12 mouse cellular contexts compared by ENCODE assay signal in genomic region chr17:15431021-15431514, GRCm38 (mm10). TPM values are rescaled to one million over a fixed set of nuclear protein-coding genes. Genes with fewer than 3 reads are reported as not detected.
DNase-seq lines count a peak whose midpoint lies in the region; ATAC-seq lines count a peak whose summit lies in the region.
"Had no signal": no experiment of that assay in that cellular context is flagged by ENCODE, and none has a peak within 500 bp of the region (broad histone marks: within the 10 kb centered on the region; RNA-seq: fewer than 3 reads in every experiment).

No protein-coding gene starts in this region.

- DNase-seq in thymus, postnatal 0 days (ENCODE audit: low spot score) = peak; percentile 60
- no peak for DNase-seq in thymus, postnatal 25 days
- DNase-seq in cerebellum, adult 18-20 months = peak; percentile 45 to 49
- DNase-seq in adrenal gland, adult 8-10 months = no peak
- DNase-seq in heart, postnatal 14 days = no peak
- DNase-seq: embryo, embryonic 11 days had no signal

- 59% methylated on average over 5 of the region's 5 CpGs for WGBS in kidney, embryonic 16.5 days

- no peak overlapping the region for H3K27ac ChIP-seq in kidney, embryonic 16.5 days (ENCODE audit: low read length)
- H3K27ac ChIP-seq: limb, embryonic 12.5 days; stomach, embryonic 15.5 days had no signal

- H3K4me3 ChIP-seq in kidney, embryonic 16.5 days (ENCODE audit: low read length) = no peak overlapping the region
- H3K4me3 ChIP-seq: limb, embryonic 12.5 days; stomach, embryonic 15.5 days had no signal

- no peak overlapping the region for H3K9ac ChIP-seq in kidney, embryonic 16.5 days (replicated peaks; ENCODE audit: low read length)
- H3K9ac ChIP-seq: limb, embryonic 12.5 days; stomach, embryonic 15.5 days had no signal

- ATAC-seq in hematopoietic stem cell, adult 5-6 weeks (replicated peaks in 1 of 2; ENCODE audit: insufficient read depth in 1 of 2, low FRiP score in 2 of 2, low TSS enrichment in 1 of 2, low read depth in 1 of 2, poor library complexity in 2 of 2, severe bottlenecking in 2 of 2) = peak; percentile 85 to 86
- no peak for ATAC-seq in kidney, embryonic 16.5 days (ENCODE audit: low FRiP score, low TSS enrichment)

- intact Hi-C loops in heart, postnatal 14 days (cut with DNase I) = no loop called here

- no peaks in the 10 kb centered on the region for H3K27me3 ChIP-seq in kidney, embryonic 16.5 days (ENCODE audit: insufficient read depth, low read length)
- H3K27me3 ChIP-seq: limb, embryonic 12.5 days; stomach, embryonic 15.5 days had no signal

- no peak overlapping the region for H3K4me2 ChIP-seq in kidney, embryonic 16.5 days (replicated peaks; ENCODE audit: low read depth, low read length)
- H3K4me2 ChIP-seq: heart, embryonic 11.5 days; limb, embryonic 12.5 days; stomach, embryonic 15.5 days had no signal

- H3K9me3 ChIP-seq in kidney, embryonic 16.5 days (ENCODE audit: low read length) = no peaks in the 10 kb centered on the region
- H3K9me3 ChIP-seq: limb, embryonic 12.5 days; stomach, embryonic 15.5 days had no signal

- H3K4me1 ChIP-seq in kidney, embryonic 16.5 days (ENCODE audit: insufficient read depth, low read length) = no peaks in the 10 kb centered on the region
- H3K4me1 ChIP-seq: limb, embryonic 12.5 days; stomach, embryonic 15.5 days had no signal

- peaks cover 44% of the 10 kb centered on the region for H3K36me3 ChIP-seq in kidney, embryonic 16.5 days (ENCODE audit: insufficient read depth, low read length)

RNA-seq across cellular contexts. Expression of gene Fam120b, which starts 35.1 kb away (rescaled TPM):
- polyA plus RNA-seq in thymus, postnatal 0 days (2015; fragmentation: Nextera tagmentation; extraction: Ambion mirVana) = 16.2 and 17.2 TPM in 2 replicates
- 20.7 and 25.1 TPM in 2 replicates for total RNA-seq in hematopoietic stem cell, adult 5-6 weeks (2017)
- 10 to 100 TPM; 23.3 to 35.0 (median 30.0) TPM for total RNA-seq in adrenal gland, adult 8-10 months (2022)
- 31.4 and 32.4 TPM in 2 replicates for polyA plus RNA-seq in kidney, embryonic 16.5 days (2015; fragmentation: Nextera tagmentation; extraction: Ambion mirVana)
- total RNA-seq in heart, postnatal 14 days (2021) = 10 to 100 TPM; 10.9 to 11.2 TPM

RNA-seq across cellular contexts. Expression of gene Dll1, which starts 54.4 kb away (rescaled TPM):
- 4.2 and 4.7 TPM in 2 replicates for polyA plus RNA-seq in thymus, postnatal 0 days (2015; fragmentation: Nextera tagmentation; extraction: Ambion mirVana)
- 1.1 and 2.2 TPM in 2 replicates for total RNA-seq in hematopoietic stem cell, adult 5-6 weeks (2017)
- 1 to 10 TPM; 3.5 to 6.7 (median 4.5) TPM for total RNA-seq in adrenal gland, adult 8-10 months (2022)
- 34.4 and 36.9 TPM in 2 replicates for polyA plus RNA-seq in kidney, embryonic 16.5 days (2015; fragmentation: Nextera tagmentation; extraction: Ambion mirVana)
- 1 to 10 TPM; 7.9 to 9.0 TPM for total RNA-seq in heart, postnatal 14 days (2021)
- total RNA-seq: MEL had no signal

Comparison
In these comparisons a context has a peak if more than half of its experiments do, and no peak if none do; other contexts are left out.
1. DNase-seq: peak in thymus, postnatal 0 days (single experiment) and cerebellum, adult 18-20 months (2 of 2); none in thymus, postnatal 25 days (single experiment), adrenal gland, adult 8-10 months (single experiment) and heart, postnatal 14 days (0 of 2).